Mouse (Mus musculus) CD4-positive naive resting alpha-beta T cell, adult 76 days (primary cell): ENCODE results near the gene Olfr981. TPM values are rescaled to one million over a fixed set of nuclear protein-coding genes. Genes with fewer than 3 reads are reported as not detected.

Experiments
- total RNA-seq: library from RNA; stranded (reverse); gene quantifications from one replicate; pipeline ENCODE4 v1.2.4, GENCODE M21; 2023

The Olfr981 gene
- not detected for total RNA-seq

DNA sequence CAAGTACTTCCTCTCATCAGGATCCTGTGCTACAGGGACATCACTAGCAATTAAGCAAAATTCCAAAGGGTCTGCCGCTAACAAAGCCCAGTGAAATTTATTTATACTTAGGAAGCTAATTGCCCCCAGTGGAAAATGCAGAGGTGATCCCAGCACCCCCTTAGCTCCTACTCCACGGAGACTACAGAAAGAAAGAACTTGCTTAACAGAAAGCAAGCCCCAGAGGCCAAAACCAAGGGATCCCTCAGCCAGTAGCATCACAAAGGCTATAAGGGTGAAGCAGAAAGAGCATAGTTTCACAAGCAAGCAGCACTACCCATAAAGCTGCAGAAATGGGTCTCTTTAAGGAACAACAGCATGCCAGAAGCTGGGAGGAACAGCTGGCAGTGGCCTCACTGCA, at the start of gene Olfr981:
Gene Olfr981 (plus strand): TSS at position 301 of the 400 bp plus-strand sequence.

DNA sequence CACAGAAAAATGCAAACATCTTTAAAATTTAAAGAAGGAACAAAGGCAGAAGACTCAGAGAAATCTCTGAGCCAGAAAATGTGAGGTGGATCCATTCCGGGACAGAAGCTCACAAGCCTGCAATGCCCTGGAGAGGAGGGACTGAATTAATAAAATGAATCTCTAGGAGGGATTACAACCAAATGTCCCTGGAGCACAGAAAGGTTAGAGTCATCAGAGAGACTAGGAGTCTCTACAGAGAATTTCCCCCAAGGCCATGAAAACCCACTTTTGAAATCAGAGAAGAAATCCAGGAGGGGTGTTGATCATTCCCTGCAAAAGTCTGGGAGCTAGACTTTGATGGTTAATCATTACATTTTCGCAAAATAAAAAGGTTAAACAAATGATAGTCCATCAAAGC, 29.5 kb upstream of the Olfr981 start, which contains the start of gene Olfr978:
Gene Olfr978 (plus strand): TSS at position 301 of the 400 bp plus-strand sequence.

DNA sequence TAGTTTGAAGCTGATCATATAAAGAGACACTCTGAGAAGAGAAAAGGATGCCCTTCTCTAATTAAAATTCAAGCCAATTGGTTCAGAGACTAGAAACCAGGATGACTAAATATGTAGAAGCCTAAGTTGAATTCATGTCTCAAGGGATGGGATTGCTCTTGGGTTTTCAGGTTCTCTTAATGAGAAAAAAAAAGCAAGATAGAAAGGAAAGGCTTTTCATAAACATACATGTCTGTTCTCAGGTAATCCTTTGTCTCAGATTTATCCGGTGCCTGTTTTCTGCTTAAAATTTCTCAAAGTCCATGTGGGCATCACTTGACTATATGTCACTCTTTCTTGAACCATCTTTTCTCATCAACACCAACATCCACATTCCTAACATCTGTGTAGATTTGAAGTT, 17.9 kb upstream of the Olfr981 start, which contains the start of gene Olfr979:
Gene Olfr979 (minus strand): TSS at position 101 of the 400 bp plus-strand sequence.

DNA sequence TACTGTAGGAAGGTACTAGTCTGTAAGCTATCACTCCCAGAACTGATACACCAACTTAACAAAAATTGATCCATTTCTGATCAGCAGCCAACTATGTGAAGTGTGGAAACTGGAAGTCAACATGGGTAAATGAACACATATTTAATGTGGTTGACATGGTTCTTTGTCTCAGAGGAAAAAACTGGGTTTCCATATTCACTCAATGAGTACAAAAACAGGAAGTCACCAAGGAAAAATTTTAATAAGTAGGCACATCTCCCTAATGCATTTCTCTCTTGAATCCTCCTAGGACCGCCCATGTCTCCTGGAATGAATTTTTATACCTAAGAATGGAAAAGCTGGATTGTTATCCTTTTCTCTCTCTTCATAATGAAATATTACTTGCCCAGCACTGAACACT, 11.8 kb upstream of the Olfr981 start, which contains the start of gene Olfr980:
Gene Olfr980 (minus strand): TSS at position 101 of the 400 bp plus-strand sequence.

DNA sequence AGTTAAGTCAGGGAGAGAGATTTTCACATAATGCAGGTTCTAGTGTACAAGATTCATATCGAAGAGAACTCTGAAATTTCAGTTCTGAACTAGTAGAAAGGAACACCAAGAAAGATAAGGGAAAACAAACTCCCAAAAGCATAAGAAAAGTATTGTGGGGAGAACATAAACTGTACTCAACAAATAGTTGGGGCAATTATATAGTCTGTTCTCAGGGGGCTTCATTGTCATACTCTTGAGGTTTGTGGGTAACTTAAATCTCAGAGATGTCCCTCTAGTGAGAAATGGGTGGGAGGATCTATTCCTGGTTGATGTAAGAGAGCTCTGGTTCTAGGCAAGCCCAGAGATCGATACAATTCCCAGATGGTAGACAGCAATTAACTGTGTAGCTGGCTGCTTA, 52.3 kb downstream of the Olfr981 start, which contains the start of gene Olfr982:
Gene Olfr982 (plus strand): TSS at position 301 of the 400 bp plus-strand sequence.

Other genes starting within 250 kb of the Olfr981 start
- not detected for gene Olfr968, start 238.2 kb upstream of the Olfr981 start, total RNA-seq
- gene Olfr969, start 230.5 kb upstream of the Olfr981 start, total RNA-seq, result not detected
- not detected for gene Olfr970, start 212.6 kb upstream of the Olfr981 start, total RNA-seq
- not detected for gene Olfr971, start 184.6 kb upstream of the Olfr981 start, total RNA-seq
- not detected for gene Olfr972, start 155.0 kb upstream of the Olfr981 start, total RNA-seq
- not detected for gene Olfr229, start 114.1 kb upstream of the Olfr981 start, total RNA-seq
- not detected for gene Olfr974, start 84.0 kb upstream of the Olfr981 start, total RNA-seq
- gene Olfr975, start 69.4 kb upstream of the Olfr981 start, total RNA-seq, result not detected
- not detected for gene Olfr976, start 60.3 kb upstream of the Olfr981 start, total RNA-seq
- not detected for gene Olfr978, start 29.4 kb upstream of the Olfr981 start, total RNA-seq
- gene Olfr979, start 18.0 kb upstream of the Olfr981 start, total RNA-seq, result not detected
- gene Olfr980, start 11.9 kb upstream of the Olfr981 start, total RNA-seq, result not detected
- not detected for gene Olfr982, start 52.4 kb downstream of the Olfr981 start, total RNA-seq
- not detected for gene Olfr983, start 72.1 kb downstream of the Olfr981 start, total RNA-seq
- not detected for gene Olfr984, start 92.7 kb downstream of the Olfr981 start, total RNA-seq
- gene Olfr985, start 108.7 kb downstream of the Olfr981 start, total RNA-seq, result not detected
- not detected for gene Tmem225, start 126.7 kb downstream of the Olfr981 start, total RNA-seq
- not detected for gene Olfr986, start 159.5 kb downstream of the Olfr981 start, total RNA-seq
- gene Zfp202, start 170.9 kb downstream of the Olfr981 start, total RNA-seq, result 1.9 TPM
- gene Scn3b, start 247.8 kb downstream of the Olfr981 start, total RNA-seq, result not detected